Mouse (Mus musculus) CH12F3 (cell line): ENCODE data around the gene Ppp2r5b.

Experiments
- in situ Hi-C: fragments of 300-500 bp; cut with MboI; formaldehyde crosslinking; loops from 2 replicates; pipeline ENCODE4 v1.14.3; 2020; ENCODE audit warnings: low sequenced_read_pairs

The Ppp2r5b gene

DNA sequence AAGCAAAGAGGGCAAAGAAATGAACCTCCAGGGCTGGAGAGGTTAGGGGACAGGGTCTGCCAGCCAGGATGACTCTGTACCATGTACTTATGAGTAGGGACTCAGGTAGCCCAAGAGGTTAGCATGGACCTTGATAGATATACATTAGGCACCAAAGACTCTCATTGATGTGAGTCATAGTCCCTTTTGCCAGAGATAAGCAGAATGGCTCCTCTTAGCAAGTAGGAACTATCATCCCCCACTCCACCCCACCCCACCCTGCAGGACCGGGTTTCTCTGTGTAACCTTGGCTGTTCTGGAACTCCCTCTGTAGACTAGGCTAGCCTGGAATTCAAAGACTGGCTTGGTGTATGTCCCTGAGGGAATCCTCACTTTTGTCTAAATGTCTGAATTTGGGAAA lies 4.5 kb upstream of the Ppp2r5b start:
- in situ Hi-C loops: no loop called here

GRCm38 (mm10) chr19:6238740-6239139 lies 3.1 kb upstream of the Ppp2r5b start:
- in situ Hi-C loops: no loop called here

- in situ Hi-C loops: no loop called here
Observed at GRCm38 (mm10) chr19:6236842-6237241, 1.2 kb upstream of the Ppp2r5b start.

GRCm38 (mm10) chr19:6236053-6236441 lies 375 bp upstream of the Ppp2r5b start:
- in situ Hi-C loops: no loop called here

GRCm38 (mm10) chr19:6234337-6235083 lies 1.2 kb downstream of the Ppp2r5b start:
- in situ Hi-C loops: no loop called here

GRCm38 (mm10) chr19:6233647-6234046 lies 2.0 kb downstream of the Ppp2r5b start:
- in situ Hi-C loops: no loop called here

GRCm38 (mm10) chr19:6231036-6231435 lies 4.6 kb downstream of the Ppp2r5b start:
- in situ Hi-C loops: no loop called here

- in situ Hi-C loops: no loop called here
Observed at GRCm38 (mm10) chr19:6230411-6230810, 5.3 kb downstream of the Ppp2r5b start.

GRCm38 (mm10) chr19:6227864-6228263 lies 7.8 kb downstream of the Ppp2r5b start:
- in situ Hi-C loops: no loop called here

DNA sequence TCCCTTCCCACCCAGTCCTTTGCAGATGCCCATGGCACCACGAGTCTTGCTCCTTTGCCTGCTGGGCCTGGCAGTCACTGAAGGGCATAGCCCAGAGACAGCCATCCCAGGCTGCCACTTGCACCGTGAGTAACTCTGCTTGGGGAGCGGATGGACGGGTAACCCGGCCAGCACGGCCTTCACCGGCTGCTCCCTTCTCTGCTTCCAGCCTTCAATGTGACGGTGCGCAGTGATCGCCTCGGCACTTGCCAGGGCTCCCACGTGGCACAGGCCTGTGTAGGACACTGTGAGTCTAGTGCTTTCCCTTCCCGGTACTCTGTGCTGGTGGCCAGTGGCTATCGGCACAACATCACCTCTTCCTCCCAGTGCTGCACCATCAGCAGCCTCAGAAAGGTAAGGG lies 8.9 kb downstream of the Ppp2r5b start:
- in situ Hi-C loops: no loop called here

- in situ Hi-C loops: no loop called here
Observed at GRCm38 (mm10) chr19:6226135-6226534, 9.5 kb downstream of the Ppp2r5b start, which contains the start of gene Gpha2. Gpha2 (plus strand) TSS chr19:6226380.

DNA sequence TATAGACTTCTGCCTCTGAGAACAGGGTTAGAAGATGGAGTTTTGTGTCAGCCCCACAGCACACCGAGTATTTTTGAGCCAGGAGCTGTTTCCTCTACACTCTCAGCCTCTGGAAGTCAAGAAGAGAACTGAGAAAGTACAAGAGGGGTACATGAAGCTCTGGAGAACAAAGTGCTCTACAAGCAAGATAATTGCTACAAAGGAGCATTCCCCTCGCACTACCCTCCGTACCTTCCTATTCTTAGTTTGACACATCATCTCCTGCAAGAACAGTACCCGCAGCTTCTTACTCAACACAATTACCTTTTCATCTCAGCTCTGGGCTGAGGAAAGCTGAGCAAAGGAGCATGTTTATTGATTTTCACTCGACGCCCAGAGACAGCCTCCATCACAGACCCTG lies 17.1 kb downstream of the Ppp2r5b start:
- in situ Hi-C loops: no loop called here

DNA sequence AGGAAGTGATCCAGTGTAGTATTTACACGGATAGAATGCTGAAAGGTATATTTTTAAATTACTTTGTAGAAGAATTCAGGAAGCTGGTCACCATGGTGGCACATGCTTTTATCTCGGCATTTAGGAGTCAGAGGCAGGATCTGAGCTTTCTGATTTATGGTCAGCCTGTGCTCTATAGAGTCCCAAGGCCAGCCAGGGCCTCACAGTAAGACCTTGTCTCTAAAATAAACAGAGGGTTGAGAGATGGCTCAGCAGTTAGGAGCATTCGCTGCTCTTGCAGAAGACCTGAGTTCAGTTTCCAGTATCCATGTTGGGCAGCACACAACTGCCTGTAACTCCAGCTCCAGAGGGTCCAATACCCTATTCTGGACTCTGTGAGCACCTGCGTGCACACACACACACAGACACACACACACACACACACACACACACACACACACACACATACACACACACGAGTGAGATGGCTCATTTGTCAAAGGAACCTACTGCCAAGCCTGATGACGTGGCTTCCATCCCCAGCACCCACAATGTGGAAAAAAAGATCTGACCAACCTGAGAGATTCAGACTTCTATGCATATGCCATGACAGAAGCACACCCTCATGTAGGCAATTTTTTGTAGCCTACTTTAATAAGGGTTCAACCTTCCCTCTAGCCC lies 19.5 kb downstream of the Ppp2r5b start:
- in situ Hi-C loops: no loop called here

DNA sequence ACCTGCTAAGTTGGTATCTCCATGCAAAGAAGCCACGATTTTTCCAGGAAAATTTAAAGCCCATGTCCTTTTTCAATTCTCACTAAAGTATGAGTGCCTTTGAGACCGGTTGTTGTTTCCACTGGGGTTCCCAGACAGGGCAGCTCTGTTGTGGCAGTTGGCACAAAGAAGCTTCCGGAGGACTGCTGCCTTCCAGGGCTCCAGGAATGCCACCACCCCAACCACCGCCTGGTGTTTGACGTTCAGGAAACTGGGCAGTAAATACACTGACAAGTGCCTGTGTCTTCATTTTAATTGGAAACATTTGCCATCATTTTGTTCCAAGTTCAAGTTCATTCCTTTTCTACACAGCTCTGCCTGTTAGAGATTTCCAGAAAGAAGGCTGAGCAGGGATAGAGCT lies 29.0 kb downstream of the Ppp2r5b start:
- in situ Hi-C loops: no loop called here

DNA sequence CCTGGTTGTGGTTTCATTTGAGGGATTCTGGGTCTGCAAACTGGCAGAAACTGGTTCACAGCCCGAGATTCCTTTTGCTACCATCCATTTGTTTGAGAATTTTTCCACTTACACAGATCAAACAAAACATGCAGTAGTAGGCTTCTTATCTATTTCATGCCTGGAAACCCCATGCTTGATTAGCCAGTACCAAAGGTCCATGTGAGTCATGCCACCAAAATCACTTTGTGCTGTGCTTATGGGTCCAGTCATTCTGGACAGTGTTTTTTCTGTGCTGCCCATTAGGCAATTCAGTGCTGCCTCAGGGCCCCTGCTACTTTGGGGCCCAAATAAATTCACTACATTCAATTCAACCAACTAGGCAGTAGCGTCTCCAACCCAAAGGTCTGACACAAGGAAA lies 31.4 kb downstream of the Ppp2r5b start:
- in situ Hi-C loops: no loop called here

GRCm38 (mm10) chr19:6184131-6184530 lies 51.5 kb downstream of the Ppp2r5b start, which contains the start of gene Majin:
Majin (plus strand) TSS chr19:6184388.
- in situ Hi-C loops: no loop called here

DNA sequence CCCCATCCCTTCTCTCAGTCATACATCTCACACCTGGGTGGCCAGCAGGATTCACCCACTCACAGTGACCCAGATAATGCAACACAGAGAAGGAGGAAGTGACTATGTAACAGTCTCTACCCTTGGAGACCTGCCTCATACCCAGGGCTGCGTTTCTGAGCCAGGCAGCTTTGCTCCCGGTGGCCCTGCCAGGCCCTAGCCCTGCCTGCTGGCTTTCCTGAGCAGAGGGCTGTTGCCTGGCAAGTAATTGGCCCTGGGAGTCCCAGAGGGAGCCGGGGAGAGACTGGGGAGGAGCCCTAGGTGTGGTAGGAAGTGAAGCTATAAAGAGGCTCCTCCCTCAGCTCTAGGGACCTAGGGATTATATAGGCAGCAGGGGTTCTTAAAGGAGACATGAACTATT lies 53.1 kb downstream of the Ppp2r5b start:
- in situ Hi-C loops: no loop called here

DNA sequence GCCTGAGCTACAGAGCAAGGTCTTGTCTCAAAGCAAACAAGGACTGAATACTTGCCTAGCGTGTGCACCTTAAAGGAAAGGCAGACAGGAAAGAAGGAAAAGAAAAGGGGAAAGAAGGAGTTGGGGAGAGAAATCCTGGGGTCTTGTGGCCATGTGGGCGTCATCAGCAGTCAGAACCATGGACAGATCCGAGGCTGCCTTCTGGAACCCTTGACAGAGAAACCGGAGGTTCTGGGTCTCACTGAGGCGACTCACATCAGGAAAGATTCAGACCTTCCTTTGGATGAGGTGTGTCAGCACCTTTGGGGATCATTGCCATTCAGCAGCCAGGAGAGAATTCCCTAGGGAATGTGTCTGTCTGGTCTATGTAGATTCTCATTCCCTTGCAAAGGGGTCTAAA lies 54.0 kb downstream of the Ppp2r5b start:
- in situ Hi-C loops: no loop called here

DNA sequence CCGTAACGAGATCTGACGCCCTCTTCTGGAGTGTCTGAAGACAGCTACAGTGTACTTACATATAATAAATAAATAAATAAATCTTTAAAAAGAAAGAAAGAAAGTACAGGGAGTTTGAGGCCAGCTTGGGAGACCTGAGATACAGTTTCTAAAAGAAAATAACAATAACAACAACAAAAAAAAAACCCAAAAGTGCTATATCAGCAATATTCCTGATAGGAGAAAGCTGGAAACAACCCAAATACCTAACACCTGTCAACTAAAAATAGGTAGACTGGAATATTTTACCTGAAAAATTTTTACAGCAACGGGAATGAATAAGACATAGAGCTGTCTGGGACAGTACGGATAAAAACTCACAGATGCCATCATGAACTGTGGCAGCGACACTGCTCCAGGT lies 56.9 kb downstream of the Ppp2r5b start:
- in situ Hi-C loops: no loop called here
